Mouse (Mus musculus) limb, embryonic 15.5 days (tissue): ENCODE results near the gene Ulk1. TPM values are rescaled to one million over a fixed set of nuclear protein-coding genes. Genes with fewer than 3 reads are reported as not detected.

Experiments
- ATAC-seq: fragments of 200-750 bp; cut with Nextera tagmentation; 2 replicates; pipeline ENCODE4 v1.8.0; 2017; ENCODE audit warnings: low read depth, moderate TSS enrichment; ENCODE audit not compliant: insufficient number of reproducible peaks, low FRiP score, low TSS enrichment
- H3K27ac ChIP-seq: fragments of 300-500 bp; sonication (generic); 2 replicates; pipeline ENCODE4 v1.5.1; 2015; ENCODE audit warnings: moderate library complexity, mild to moderate bottlenecking, inconsistent platforms
- H3K27me3 ChIP-seq: fragments of 300-500 bp; sonication (generic); 2 replicates; pipeline ENCODE4 v1.6.1; 2015; ENCODE audit warnings: inconsistent platforms
- H3K36me3 ChIP-seq: fragments of 300-500 bp; sonication (generic); 2 replicates; pipeline ENCODE4 v1.6.1; 2015; ENCODE audit warnings: inconsistent platforms
- H3K4me1 ChIP-seq: fragments of 300-500 bp; sonication (generic); 2 replicates; pipeline ENCODE4 v1.6.1; 2015; ENCODE audit warnings: inconsistent platforms
- H3K4me2 ChIP-seq: fragments of 300-500 bp; sonication (generic); 2 replicates; pipeline ENCODE4 v1.6.1; 2015; ENCODE audit warnings: mild to moderate bottlenecking, inconsistent platforms
- H3K4me3 ChIP-seq: fragments of 300-500 bp; sonication (generic); 2 replicates; pipeline ENCODE4 v1.5.1; 2015; ENCODE audit warnings: mild to moderate bottlenecking, inconsistent platforms
- H3K9ac ChIP-seq: fragments of 300-500 bp; sonication (generic); 2 replicates; pipeline ENCODE4 v1.6.1; 2015; ENCODE audit warnings: inconsistent platforms
- H3K9me3 ChIP-seq: fragments of 300-500 bp; sonication (generic); 2 replicates; pipeline ENCODE4 v1.6.1; 2016; ENCODE audit warnings: inconsistent platforms
- WGBS: fragments of 180-500 bp; shearing (Covaris S2); methylation state at CpG from one replicate; pipeline ENCODE4 v1.1.7; 2015; 5-methylcytosine and 5-hydroxymethylcytosine counted together
- polyA plus RNA-seq: library from polyadenylated mRNA; unstranded; fragments of >200 nt; fragmentation: Nextera tagmentation; extraction: Ambion mirVana; gene quantifications from 2 replicates; pipeline ENCODE4 v1.2.1, GENCODE M21; 2015

The Ulk1 gene
- polyA plus RNA-seq, 1 experiment from 2014 or later = 17.6 TPM

GRCm38 (mm10) chr5:110831036-110831720 lies 21.3 kb upstream of the Ulk1 start:
- Histone ChIP-seq H3K36me3 (0 out of 2 replicates have a peak, but pooled peaks cover 12% of the 10 kb centered on the region), H3K4me3 (no peak overlapping the region), H3K27ac (no peak overlapping the region), H3K27me3 (no peaks in the 10 kb centered on the region), H3K9me3 (no peaks in the 10 kb centered on the region), H3K4me2 (no peak overlapping the region), H3K4me1 (no peaks in the 10 kb centered on the region), H3K9ac (no peak overlapping the region)
- ATAC-seq = no peak
- WGBS = 93% methylated on average over 5 of the region's 5 CpGs

- H3K4me1 ChIP-seq = no peaks in the 10 kb centered on the region
- H3K4me2 ChIP-seq = no peak overlapping the region
- H3K4me3 ChIP-seq = no peak overlapping the region
- H3K27ac ChIP-seq = no peak overlapping the region
- H3K27me3 ChIP-seq = no peaks in the 10 kb centered on the region
- 0 out of 2 replicates have a peak, but pooled peaks cover 12% of the 10 kb centered on the region for H3K36me3 ChIP-seq
- H3K9me3 ChIP-seq = no peaks in the 10 kb centered on the region
- WGBS = 87% methylated on average over 5 of the region's 5 CpGs
- no peak overlapping the region for H3K9ac ChIP-seq
- ATAC-seq = no peak
Observed at GRCm38 (mm10) chr5:110827576-110827975, 17.7 kb upstream of the Ulk1 start.

- Histone ChIP-seq H3K9ac (no peak overlapping the region), H3K4me3 (no peak overlapping the region), H3K27me3 (no peaks in the 10 kb centered on the region), H3K4me2 (no peak overlapping the region), H3K36me3 (0 out of 2 replicates have a peak, but pooled peaks cover 9% of the 10 kb centered on the region), H3K4me1 (no peaks in the 10 kb centered on the region), H3K27ac (peak overlapping the region; percentile 33; the same call in 1 of the 2 replicates), H3K9me3 (no peaks in the 10 kb centered on the region)
- 46% methylated on average over 8 of the region's 8 CpGs for whole genome bisulfite sequencing
- no peak for ATAC-seq
Observed at GRCm38 (mm10) chr5:110826781-110827495, 17.0 kb upstream of the Ulk1 start.

GRCm38 (mm10) chr5:110824421-110824820 lies 14.5 kb upstream of the Ulk1 start:
- no peak for ATAC-seq
- Histone ChIP-seq H3K4me2 (no peak overlapping the region), H3K9me3 (no peaks in the 10 kb centered on the region), H3K4me3 (no peak overlapping the region), H3K36me3 (0 out of 2 replicates have a peak, but pooled peaks cover 3% of the 10 kb centered on the region), H3K27me3 (no peaks in the 10 kb centered on the region), H3K27ac (no peak overlapping the region), H3K4me1 (no peaks in the 10 kb centered on the region), H3K9ac (no peak overlapping the region)
- 70% methylated on average over 4 of the region's 4 CpGs for WGBS

- 1% methylated on average over 27 of the region's 27 CpGs for WGBS
- H3K4me1 ChIP-seq = peaks cover 44% of the 10 kb centered on the region
- H3K27ac ChIP-seq = peak overlapping the region; percentile 90
- no peak for ATAC-seq
- H3K9me3 ChIP-seq = no peaks in the 10 kb centered on the region
- peak overlapping the region; percentile 98 for H3K9ac ChIP-seq
- peaks cover 15% of the 10 kb centered on the region for H3K36me3 ChIP-seq
- peak overlapping the region; percentile 82 for H3K4me2 ChIP-seq
- H3K27me3 ChIP-seq = no peaks in the 10 kb centered on the region
- H3K4me3 ChIP-seq = peak overlapping the region; percentile 80
Observed at GRCm38 (mm10) chr5:110808821-110809666, 853 bp downstream of the Ulk1 start.

- Histone ChIP-seq H3K4me3 (peak overlapping the region; percentile 80), H3K27ac (peak overlapping the region; percentile 90), H3K4me2 (peak overlapping the region; percentile 82), H3K36me3 (peaks cover 16% of the 10 kb centered on the region), H3K4me1 (peaks cover 46% of the 10 kb centered on the region), H3K27me3 (no peaks in the 10 kb centered on the region), H3K9me3 (no peaks in the 10 kb centered on the region), H3K9ac (peak overlapping the region; percentile 98)
- WGBS = 2% methylated on average over 14 of the region's 14 CpGs
- ATAC-seq = no peak
Observed at GRCm38 (mm10) chr5:110808061-110808631, 1.8 kb downstream of the Ulk1 start.

- H3K9ac ChIP-seq = no peak overlapping the region
- peak overlapping the region; percentile 80 for H3K4me3 ChIP-seq
- no peak overlapping the region; the same call in 1 of the 2 replicates for H3K27ac ChIP-seq
- H3K9me3 ChIP-seq = no peaks in the 10 kb centered on the region
- WGBS = 85% methylated on average over 4 of the region's 4 CpGs
- H3K36me3 ChIP-seq = peaks cover 23% of the 10 kb centered on the region
- H3K4me2 ChIP-seq = peak overlapping the region; percentile 82
- H3K27me3 ChIP-seq = no peaks in the 10 kb centered on the region
- no peak for ATAC-seq
- H3K4me1 ChIP-seq = peaks cover 46% of the 10 kb centered on the region
Observed at GRCm38 (mm10) chr5:110807453-110807852, 2.4 kb downstream of the Ulk1 start.

GRCm38 (mm10) chr5:110806676-110807075 lies 3.2 kb downstream of the Ulk1 start:
- Histone ChIP-seq H3K27me3 (no peaks in the 10 kb centered on the region), H3K9me3 (no peaks in the 10 kb centered on the region), H3K4me1 (peaks cover 53% of the 10 kb centered on the region), H3K4me3 (no peak overlapping the region), H3K36me3 (peaks cover 30% of the 10 kb centered on the region), H3K9ac (no peak overlapping the region), H3K27ac (no peak overlapping the region), H3K4me2 (no peak overlapping the region)
- no peak for ATAC-seq
- 77% methylated on average over 1 of the region's 1 CpGs for WGBS

- WGBS = 80% methylated on average over 4 of the region's 4 CpGs
- no peak for ATAC-seq
- no peak overlapping the region for H3K9ac ChIP-seq
Observed at GRCm38 (mm10) chr5:110806154-110806553, 3.7 kb downstream of the Ulk1 start.

GRCm38 (mm10) chr5:110804012-110804743 lies 5.7 kb downstream of the Ulk1 start:
- H3K9me3 ChIP-seq = no peaks in the 10 kb centered on the region
- H3K4me1 ChIP-seq = peaks cover 61% of the 10 kb centered on the region
- no peak overlapping the region for H3K4me3 ChIP-seq
- H3K4me2 ChIP-seq = no peak overlapping the region
- no peak overlapping the region; the same call in 1 of the 2 replicates for H3K27ac ChIP-seq
- no peaks in the 10 kb centered on the region for H3K27me3 ChIP-seq
- peaks cover 49% of the 10 kb centered on the region for H3K36me3 ChIP-seq
- WGBS = 67% methylated on average over 7 of the region's 7 CpGs
- no peak for ATAC-seq
- H3K9ac ChIP-seq = no peak overlapping the region

More at GRCm38 (mm10) chr5:110806154-110806553, 3.7 kb downstream of the Ulk1 start:
- Histone ChIP-seq H3K27me3 (no peaks in the 10 kb centered on the region), H3K4me1 (peaks cover 57% of the 10 kb centered on the region), H3K27ac (no peak overlapping the region), H3K4me3 (no peak overlapping the region), H3K4me2 (no peak overlapping the region), H3K9me3 (no peaks in the 10 kb centered on the region), H3K36me3 (peaks cover 34% of the 10 kb centered on the region)

- Histone ChIP-seq H3K27ac (no peak overlapping the region), H3K36me3 (peaks cover 63% of the 10 kb centered on the region), H3K4me3 (no peak overlapping the region), H3K4me1 (peaks cover 47% of the 10 kb centered on the region), H3K4me2 (no peak overlapping the region), H3K9ac (no peak overlapping the region), H3K27me3 (no peaks in the 10 kb centered on the region), H3K9me3 (no peaks in the 10 kb centered on the region)
- no peak for ATAC-seq
Observed at GRCm38 (mm10) chr5:110802809-110803208, 7.1 kb downstream of the Ulk1 start.
